Mouse (Mus musculus): ENCODE results near the gene Emc4.

Emc4 gene

DNA sequence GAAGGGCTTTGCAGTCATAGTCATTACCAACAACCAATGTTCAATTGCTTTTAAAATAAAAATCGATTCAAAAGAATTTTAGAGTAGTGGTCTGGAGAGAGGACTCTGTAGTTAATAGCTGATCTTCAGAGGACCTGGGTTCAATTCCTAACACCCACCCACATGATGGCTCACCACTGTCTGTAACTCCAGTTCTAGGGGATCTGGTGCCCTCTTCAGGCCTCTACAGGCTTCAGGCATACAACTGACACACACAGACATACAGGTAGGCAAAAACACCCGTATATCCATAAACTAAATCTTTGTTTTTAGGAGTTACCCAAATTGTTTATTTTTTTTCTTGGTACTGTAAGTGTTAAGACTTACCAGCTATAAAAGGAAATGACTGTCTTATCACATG is 28.1 kb downstream of the Emc4 start:
- DNase-seq (ENCODE audit: low spot score in 2 of 2): no peak

DNA sequence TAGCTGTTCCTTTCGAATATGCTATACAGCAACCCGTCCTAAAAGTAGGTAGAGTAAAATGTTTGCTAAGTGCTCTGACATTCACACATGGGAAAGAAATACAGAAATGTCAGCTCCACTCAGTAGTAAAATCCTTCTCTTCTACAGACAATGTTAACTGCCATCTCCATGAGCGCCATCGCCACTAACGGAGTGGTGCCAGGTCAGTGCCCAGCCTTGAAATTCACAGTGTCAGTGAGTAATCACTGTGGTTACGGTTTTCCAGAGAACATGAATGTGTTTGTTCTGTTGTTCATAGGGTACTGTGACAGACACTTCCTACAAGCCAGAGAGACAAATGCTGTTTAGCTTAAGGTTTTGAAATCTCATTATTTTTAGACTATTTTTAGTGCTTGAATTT is 30.6 kb downstream of the Emc4 start:
- DNase-seq (ENCODE audit: low spot score in 2 of 2): no peak

DNA sequence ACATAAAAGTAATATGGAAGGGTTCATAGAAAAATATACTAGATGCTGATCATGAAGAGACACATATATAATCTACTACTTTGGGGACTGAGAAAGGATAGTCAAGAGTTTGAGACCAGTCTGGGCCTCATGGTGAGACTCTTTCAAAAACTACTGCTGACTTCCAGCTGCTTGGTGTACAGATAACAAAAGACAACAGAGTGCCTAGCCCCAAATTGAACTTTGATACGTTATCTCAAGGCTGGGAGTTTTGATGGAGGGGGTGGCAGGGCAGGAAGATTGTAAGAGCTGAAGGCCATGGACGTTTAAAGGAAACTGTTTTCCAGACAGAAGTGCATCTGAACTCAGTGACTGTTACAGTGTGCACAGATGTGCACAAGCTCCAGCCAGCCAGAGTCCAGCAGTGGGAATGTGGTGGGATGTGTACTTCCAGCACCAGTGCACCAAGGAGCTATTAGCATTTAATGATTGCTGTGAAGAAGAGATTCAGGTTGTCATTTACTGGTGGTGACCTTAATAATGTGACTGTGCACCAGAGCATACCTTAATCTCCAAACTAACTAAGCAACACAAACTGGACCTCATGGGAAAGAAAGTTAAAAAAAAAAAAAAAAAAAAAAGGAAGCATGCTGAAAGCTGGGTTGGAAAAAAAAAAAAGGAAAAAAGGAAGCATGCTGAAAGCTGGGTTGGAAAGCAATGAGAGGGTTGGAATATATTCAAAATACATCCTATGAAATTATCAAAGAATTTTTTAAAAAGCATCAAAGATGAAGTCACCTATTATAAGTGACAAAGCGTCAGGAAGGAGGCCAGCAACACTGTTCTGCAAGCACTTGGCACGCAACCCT is 35.6 kb downstream of the Emc4 start:
- no peak for DNase-seq (ENCODE audit: low spot score in 2 of 2)

DNA sequence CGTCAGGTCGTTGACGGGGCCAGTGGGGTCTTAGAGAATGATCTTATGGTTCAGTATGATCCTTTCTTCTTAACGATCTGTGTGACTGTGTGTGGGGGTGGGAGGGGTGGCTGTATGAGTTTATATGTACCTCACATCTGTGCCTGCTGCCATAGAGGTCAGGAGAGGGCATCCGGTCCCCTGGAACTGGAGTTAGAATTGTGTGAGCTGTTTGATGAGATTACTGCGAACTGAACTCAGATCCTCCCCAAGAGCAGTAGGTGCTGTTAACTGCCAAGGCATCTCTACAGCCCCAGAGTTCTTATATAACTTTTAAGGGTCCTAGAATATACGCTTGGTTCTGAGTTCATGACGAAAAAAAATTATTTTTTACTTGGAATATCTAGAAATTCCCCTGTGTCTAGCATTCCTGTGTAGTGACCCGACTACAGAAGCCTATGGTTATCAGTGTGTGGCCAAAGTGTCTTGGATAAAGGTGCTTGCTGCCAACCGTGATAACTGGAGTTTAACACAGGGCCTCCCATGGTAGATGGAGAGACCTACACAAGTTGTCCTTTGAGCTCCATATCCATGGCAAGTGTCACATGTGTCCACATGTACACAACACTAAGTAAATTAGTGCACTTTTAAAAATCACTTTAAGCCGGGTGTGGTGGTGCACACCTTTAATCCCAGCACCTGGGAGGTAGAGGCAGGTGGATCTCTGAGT is 39.6 kb downstream of the Emc4 start:
- DNase-seq (ENCODE audit: low spot score in 2 of 2): no peak

DNA sequence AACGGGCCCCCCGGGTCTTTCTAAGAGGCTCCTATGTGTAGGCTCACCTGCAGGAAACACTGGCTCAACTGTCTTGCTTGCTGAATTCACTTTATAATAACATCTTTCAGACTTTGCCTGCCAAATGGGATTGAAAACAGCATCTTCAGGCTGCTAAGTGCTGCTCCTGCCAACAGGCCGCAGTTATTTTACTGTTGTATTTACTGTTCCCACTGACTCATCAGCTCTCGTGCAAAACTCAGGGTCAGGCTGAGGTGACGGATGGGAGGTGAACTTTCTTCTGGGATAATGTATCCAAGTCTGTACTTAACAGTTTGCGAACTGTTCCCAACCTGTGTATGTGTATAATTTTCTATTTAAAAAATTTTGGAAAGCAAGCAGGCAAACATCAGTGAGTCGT is 48.9 kb downstream of the Emc4 start:
- DNase-seq (ENCODE audit: low spot score in 2 of 2): no peak

DNA sequence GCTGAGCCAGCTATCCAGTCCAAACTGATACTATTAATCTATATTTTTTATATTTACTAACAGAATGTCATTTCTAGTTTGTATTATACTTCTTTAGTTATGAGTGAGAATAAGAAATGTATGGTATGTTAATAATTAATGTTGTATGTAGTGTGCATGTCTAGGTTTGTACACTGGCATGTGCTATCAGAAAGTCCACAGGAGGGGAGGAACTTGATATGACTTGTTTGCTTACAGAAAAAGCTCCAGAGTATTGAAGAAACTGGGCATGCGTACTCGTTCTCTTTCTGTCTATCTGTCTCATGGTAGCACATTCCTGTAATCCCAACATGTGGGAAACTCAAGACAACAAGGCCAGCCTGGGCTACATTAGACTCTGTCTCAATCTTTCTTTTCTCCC is 49.6 kb downstream of the Emc4 start:
- no peak for DNase-seq (ENCODE audit: low spot score in 2 of 2)

DNA sequence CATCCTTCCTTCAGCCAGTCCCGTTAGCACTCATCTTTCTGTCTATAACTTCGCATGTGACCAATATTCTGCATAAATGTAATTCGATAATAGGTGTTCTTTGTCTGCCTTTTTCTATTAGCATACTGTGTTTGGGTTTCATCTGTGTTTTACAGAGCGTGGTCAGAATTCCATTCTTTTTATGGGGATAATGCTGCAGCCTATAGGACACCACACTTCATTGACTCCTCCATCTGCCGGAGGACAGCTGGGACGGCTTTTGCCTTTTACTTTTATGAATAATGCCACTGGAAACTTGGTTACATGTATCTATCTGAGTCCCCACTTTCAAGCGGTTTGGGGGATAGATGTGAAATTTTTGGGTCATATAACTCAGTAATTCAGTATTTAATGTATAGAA is 52.2 kb downstream of the Emc4 start:
- no peak for DNase-seq (ENCODE audit: low spot score in 2 of 2)
